Mouse (Mus musculus): ENCODE results near the gene Tmem135.

- TF ChIP-seq EP300 (IDR thresholded peaks at IDR 0.05; ENCODE audit: insufficient read depth, low read depth, low read length) (no peak), CTCF (IDR thresholded peaks at IDR 0.05) (no peak), POLR2A (IDR thresholded peaks at IDR 0.05; ENCODE audit: insufficient read depth, low read depth, low read length) (no peak)
These were observed 13.7 kb upstream of the Tmem135 start for GRCm38 (mm10) chr7:89417707-89418106.

Measured in heart, adult 2 months (tissue).